Mouse (Mus musculus): ENCODE measurements at regions not wholly inside any gene's neighbourhood (a gene's known extent, or its start where the extent isn't known, plus 50 kb on each side); places are given as distances from the start of the nearest gene placed in this dataset.

- H3K27ac ChIP-seq: no peak overlapping the region
- H3K9ac ChIP-seq: no peak overlapping the region
- no peaks in the 10 kb centered on the region for H3K36me3 ChIP-seq
- no peak overlapping the region for H3K4me2 ChIP-seq
- H3K4me1 ChIP-seq: no peaks in the 10 kb centered on the region
- no peaks in the 10 kb centered on the region for H3K9me3 ChIP-seq
- no peak for ATAC-seq (ENCODE audit: insufficient number of reproducible peaks, low FRiP score, low TSS enrichment, low read depth)
- no peak overlapping the region for H3K4me3 ChIP-seq
- no peaks in the 10 kb centered on the region for H3K27me3 ChIP-seq
- 38% methylated on average over 1 of the region's 1 CpGs for WGBS
Measured at GRCm38 (mm10) chr2:134003146-134003545, 451.2 kb downstream of the Bmp2 start.

DNA sequence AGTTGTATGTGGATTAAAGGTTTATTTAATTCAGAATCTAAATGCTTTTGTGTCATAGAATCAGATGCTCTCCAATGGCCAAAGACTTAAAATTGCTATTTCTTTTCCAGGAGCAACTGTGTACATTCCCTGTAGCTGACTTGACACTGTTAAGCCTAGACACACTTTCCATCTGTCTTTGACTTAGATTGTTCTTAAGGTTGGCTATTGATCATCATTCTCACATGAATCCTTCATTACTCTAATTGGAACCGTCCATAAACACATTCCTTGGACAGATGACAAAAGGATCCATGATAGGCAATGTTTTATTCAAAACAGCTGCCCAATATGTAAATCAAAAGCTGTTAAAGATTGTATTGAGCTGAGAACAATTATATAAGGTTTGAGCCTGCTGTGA is 442.8 kb downstream of the Bmp2 start:
- H3K4me2 ChIP-seq: no peak overlapping the region

DNA sequence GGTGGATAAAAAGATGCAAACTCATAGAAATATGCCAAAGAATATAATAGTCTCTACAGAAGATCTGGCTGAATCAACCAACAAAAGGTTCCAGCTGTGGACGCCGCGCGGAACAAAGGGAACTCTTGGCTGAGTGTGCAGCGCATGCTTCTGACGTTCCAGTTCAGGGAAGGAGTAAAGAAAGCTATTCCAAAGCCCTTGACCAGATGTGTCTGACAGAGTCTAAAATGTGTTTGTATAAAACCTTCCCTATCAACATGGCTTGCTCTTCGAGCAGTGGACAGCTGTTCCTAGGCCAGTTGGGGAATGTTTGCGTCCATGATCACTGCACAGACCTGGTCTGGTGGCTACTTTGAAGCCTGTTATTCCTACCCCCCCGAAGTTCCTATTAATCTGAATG is 442.4 kb downstream of the Bmp2 start:
- no peaks in the 10 kb centered on the region for H3K27me3 ChIP-seq
- H3K4me3 ChIP-seq: no peak overlapping the region
- H3K27ac ChIP-seq: peak overlapping the region; percentile 54; the same call in 1 of the 2 replicates

More for the DNA sequence above, 442.8 kb downstream of the Bmp2 start:
- Histone ChIP-seq H3K4me3 (no peak overlapping the region), H3K36me3 (no peaks in the 10 kb centered on the region), H3K4me1 (no peaks in the 10 kb centered on the region), H3K27me3 (no peaks in the 10 kb centered on the region), H3K27ac (0 out of 2 replicates have a peak overlapping the region, but pooled peaks have one; percentile 39), H3K9ac (no peak overlapping the region), H3K9me3 (no peaks in the 10 kb centered on the region)
- WGBS: 47% methylated on average over 1 of the region's 1 CpGs
- ATAC-seq (ENCODE audit: insufficient number of reproducible peaks, low FRiP score, low TSS enrichment, low read depth): no peak

DNA sequence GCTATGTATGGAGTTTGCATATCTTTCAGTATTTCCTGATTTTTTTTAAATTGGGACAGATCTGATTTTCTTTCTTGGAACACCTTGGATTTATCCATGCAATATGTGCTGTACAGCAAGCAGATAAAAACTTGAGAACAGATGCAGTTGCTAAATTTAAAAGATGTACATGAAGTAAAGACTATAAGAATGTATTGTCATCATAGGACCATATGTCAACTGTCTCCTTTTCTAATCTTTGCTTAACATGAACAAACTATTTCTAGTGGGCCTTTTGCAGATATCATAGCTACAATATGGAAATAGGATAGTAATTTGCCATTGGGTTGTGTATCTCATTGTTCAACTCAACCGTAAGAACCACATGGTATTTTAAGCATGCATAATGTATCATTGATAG is 435.7 kb downstream of the Bmp2 start:
- 94% methylated on average over 1 of the region's 1 CpGs for whole genome bisulfite sequencing
- no peaks in the 10 kb centered on the region for H3K27me3 ChIP-seq
- no peaks in the 10 kb centered on the region for H3K36me3 ChIP-seq
- no peak overlapping the region for H3K9ac ChIP-seq
- ATAC-seq (ENCODE audit: insufficient number of reproducible peaks, low FRiP score, low TSS enrichment, low read depth): no peak
- H3K9me3 ChIP-seq: no peaks in the 10 kb centered on the region
- no peaks in the 10 kb centered on the region for H3K4me1 ChIP-seq
- no peak overlapping the region for H3K4me2 ChIP-seq
- no peak overlapping the region for H3K27ac ChIP-seq
- no peak overlapping the region for H3K4me3 ChIP-seq

More for the DNA sequence above, 442.4 kb downstream of the Bmp2 start:
- ATAC-seq (ENCODE audit: insufficient number of reproducible peaks, low FRiP score, low TSS enrichment, low read depth): peak; percentile 48; the same call in 1 of the 2 replicates
- no peaks in the 10 kb centered on the region for H3K4me1 ChIP-seq
- 64% methylated on average over 9 of the region's 9 CpGs for WGBS
- no peak overlapping the region for H3K4me2 ChIP-seq
- no peaks in the 10 kb centered on the region for H3K36me3 ChIP-seq
- H3K9me3 ChIP-seq: no peaks in the 10 kb centered on the region
- H3K9ac ChIP-seq: no peak overlapping the region

Measured in limb, embryonic 15.5 days (tissue).